Mouse (Mus musculus) forebrain, embryonic 14.5 days (tissue): ENCODE measurements around the gene Wdr90. TPM values are rescaled to one million over a fixed set of nuclear protein-coding genes. Genes with fewer than 3 reads are reported as not detected.

ENCODE experiments used
- ATAC-seq: fragments of 200-750 bp; cut with Nextera tagmentation; 2 replicates; pipeline ENCODE4 v1.8.0; 2017; ENCODE audit warnings: mild to moderate bottlenecking, moderate library complexity
- DNase-seq: peaks from one replicate; pipeline ENCODE4 v3.0.0-alpha.2; 2015; ENCODE audit warnings: low spot score
- H3K27ac ChIP-seq: fragments of 300-500 bp; sonication (generic); 2 replicates; pipeline ENCODE4 v1.5.1; 2014; ENCODE audit warnings: low read depth, mild to moderate bottlenecking, control low read depth, low read length, moderate library complexity
- H3K27me3 ChIP-seq: fragments of 300-500 bp; sonication (generic); replicated peaks from 2 replicates; pipeline ENCODE4 v1.6.1; 2014; ENCODE audit warnings: low read length, control low read depth, mixed read lengths; ENCODE audit not compliant: control insufficient read depth, insufficient read depth
- H3K36me3 ChIP-seq: fragments of 300-500 bp; sonication (generic); 2 replicates; pipeline ENCODE4 v1.6.1; 2014; ENCODE audit warnings: low read length, control low read depth; ENCODE audit not compliant: control insufficient read depth, insufficient read depth
- H3K4me1 ChIP-seq: fragments of 300-500 bp; sonication (generic); 2 replicates; pipeline ENCODE4 v1.6.1; 2014; ENCODE audit warnings: antibody characterized with exemption, low read length, control low read depth; ENCODE audit not compliant: control insufficient read depth, insufficient read depth
- H3K4me2 ChIP-seq: fragments of 300-500 bp; sonication (generic); 2 replicates; pipeline ENCODE4 v1.6.1; 2014; ENCODE audit warnings: mild to moderate bottlenecking, control low read depth, low read length
- H3K4me3 ChIP-seq: fragments of 300-500 bp; sonication (generic); 2 replicates; pipeline ENCODE4 v1.5.1; 2014; ENCODE audit warnings: low read depth, low read length, control low read depth
- H3K9ac ChIP-seq: fragments of 300-500 bp; sonication (generic); 2 replicates; pipeline ENCODE4 v1.6.1; 2014; ENCODE audit warnings: mild to moderate bottlenecking, low read length, control low read depth, moderate library complexity
- H3K9me3 ChIP-seq: fragments of 300-500 bp; sonication (generic); replicated peaks from 2 replicates; pipeline ENCODE4 v1.6.1; 2016; ENCODE audit warnings: low read length, control low read depth, mixed read lengths; ENCODE audit not compliant: control insufficient read depth
- WGBS: fragments of 180-500 bp; shearing (Covaris S2); extraction: QIAGEN DNeasy Blood & Tissue Kit; methylation state at CpG from one replicate; pipeline ENCODE4 v1.1.7; 2014; 5-methylcytosine and 5-hydroxymethylcytosine counted together
- polyA plus RNA-seq: library from polyadenylated mRNA; unstranded; fragments of >200 nt; fragmentation: Nextera tagmentation; extraction: Ambion mirVana; gene quantifications from 2 replicates; pipeline ENCODE4 v1.2.1, GENCODE M21; 2014

The Wdr90 gene
- polyA plus RNA-seq, result 11.6 and 12.2 TPM in 2 replicates

DNA sequence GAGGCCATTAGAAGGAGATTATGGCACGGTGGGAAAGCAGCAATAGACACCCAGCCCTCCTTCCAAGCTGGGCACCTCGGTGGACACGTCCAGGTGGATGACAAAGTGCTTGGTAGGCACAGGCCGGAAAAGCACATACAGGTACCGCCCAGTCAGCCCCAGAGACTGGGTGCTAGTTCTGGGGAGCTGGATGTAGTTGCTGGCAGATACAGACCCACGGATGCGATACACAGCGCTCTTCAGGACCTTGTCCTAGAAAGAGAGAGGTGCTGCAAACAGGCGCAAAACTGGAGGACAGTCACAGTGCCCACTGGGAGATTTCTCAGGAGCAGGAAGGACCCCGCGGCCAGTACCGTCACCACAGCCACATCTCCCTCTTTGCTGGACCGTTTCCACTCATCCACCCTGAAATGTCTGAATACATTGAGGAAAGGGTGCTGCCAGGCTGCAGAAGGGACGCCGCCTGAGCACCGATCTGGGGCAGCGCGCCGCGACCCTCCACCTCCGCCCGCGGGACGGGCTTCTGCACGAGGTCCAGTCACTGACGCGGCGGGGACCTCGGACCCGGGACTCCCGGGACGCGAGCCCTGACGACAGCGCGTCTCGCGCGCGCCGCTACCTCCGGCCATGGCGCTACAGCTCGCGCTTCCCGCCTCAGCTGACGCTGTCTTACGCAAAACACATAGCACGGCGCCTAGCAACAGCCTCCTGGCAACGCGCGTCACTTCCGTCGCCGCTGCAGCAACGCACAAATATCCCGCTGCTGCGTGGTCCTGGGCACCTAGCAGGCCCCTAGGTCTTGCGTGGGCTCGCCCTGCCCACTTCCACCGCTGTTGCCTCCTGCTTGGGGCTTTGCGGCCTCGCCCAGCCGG is at the start of gene Wdr90:
Wdr90 (minus strand) TSS at position 670 of the 872 bp plus-strand sequence.
- peak within 1 kb of the TSS; percentile 82 for H3K9ac ChIP-seq
- no peaks in the 10 kb centered on the region for H3K36me3 ChIP-seq
- H3K27ac ChIP-seq, result peak within 1 kb of the TSS; percentile 79
- DNase-seq (peak; percentile 97), ATAC-seq (peak; percentile 97)
- H3K9me3 ChIP-seq, result no peaks in the 10 kb centered on the region
- WGBS, result 3% methylated on average over 64 of the region's 65 CpGs
- no peaks in the 10 kb centered on the region for H3K27me3 ChIP-seq
- peak within 1 kb of the TSS; percentile 60 for H3K4me3 ChIP-seq
- H3K4me1 ChIP-seq, result peaks cover 11% of the 10 kb centered on the region
- H3K4me2 ChIP-seq, result peak within 1 kb of the TSS; percentile 84

DNA sequence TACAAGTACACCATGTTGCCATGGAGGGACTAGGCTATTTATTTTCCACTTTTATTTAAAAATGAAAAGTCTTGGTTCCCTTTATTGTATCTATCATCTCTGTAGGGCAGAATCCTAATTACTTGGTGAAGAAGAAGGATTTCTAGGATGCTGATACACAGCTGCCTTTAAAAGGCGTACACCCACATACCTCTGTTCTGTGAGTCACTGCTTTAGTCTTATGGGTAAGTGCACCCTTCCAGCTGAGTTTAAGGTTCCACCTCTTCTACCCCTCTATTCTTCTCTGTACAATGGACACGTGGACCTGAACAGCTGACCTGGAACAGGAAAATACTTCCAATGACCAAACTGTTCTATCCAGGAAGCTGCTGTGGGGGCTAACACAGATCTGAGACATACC is 46.3 kb upstream of the Wdr90 start:
- no peak for DNase-seq
- H3K36me3 ChIP-seq, result 0 out of 2 replicates have a peak, but pooled peaks cover 5% of the 10 kb centered on the region
- WGBS, result 92% methylated on average over 2 of the region's 2 CpGs

DNA sequence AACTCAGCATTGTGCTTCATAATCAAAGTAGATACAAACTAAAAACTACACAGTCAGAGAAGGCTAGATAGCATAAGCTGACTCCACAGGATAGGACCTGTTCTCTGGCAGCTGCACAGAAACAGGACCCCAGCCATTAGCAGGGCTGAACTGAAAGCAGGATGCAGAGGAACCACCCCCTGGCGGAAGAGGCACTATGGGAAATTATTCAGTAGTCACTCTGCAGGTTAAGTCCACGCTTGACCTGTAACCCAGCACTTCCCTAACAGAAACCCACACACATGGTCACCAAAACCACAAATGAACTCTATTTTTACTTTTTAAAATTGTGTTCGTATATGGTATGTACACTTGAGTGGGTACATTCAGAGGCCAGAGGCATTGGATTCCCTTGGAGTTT is 41.8 kb upstream of the Wdr90 start:
- no peak overlapping the region for H3K9ac ChIP-seq
- ATAC-seq (no peak), DNase-seq (no peak)
- 0 out of 2 replicates have a peak, but pooled peaks cover 5% of the 10 kb centered on the region for H3K36me3 ChIP-seq
- no peak overlapping the region for H3K27ac ChIP-seq
- WGBS, result 86% methylated on average over 3 of the region's 3 CpGs
- H3K4me3 ChIP-seq, result no peak overlapping the region
- no peaks in the 10 kb centered on the region for H3K9me3 ChIP-seq
- H3K4me2 ChIP-seq, result no peak overlapping the region
- no peaks in the 10 kb centered on the region for H3K4me1 ChIP-seq
- H3K27me3 ChIP-seq, result no peaks in the 10 kb centered on the region

More for the DNA sequence above, 46.3 kb upstream of the Wdr90 start:
- Histone ChIP-seq H3K27ac (no peak overlapping the region), H3K4me3 (no peak overlapping the region), H3K9me3 (no peaks in the 10 kb centered on the region), H3K4me1 (no peaks in the 10 kb centered on the region), H3K4me2 (no peak overlapping the region), H3K27me3 (no peaks in the 10 kb centered on the region), H3K9ac (no peak overlapping the region)
- ATAC-seq, result no peak

DNA sequence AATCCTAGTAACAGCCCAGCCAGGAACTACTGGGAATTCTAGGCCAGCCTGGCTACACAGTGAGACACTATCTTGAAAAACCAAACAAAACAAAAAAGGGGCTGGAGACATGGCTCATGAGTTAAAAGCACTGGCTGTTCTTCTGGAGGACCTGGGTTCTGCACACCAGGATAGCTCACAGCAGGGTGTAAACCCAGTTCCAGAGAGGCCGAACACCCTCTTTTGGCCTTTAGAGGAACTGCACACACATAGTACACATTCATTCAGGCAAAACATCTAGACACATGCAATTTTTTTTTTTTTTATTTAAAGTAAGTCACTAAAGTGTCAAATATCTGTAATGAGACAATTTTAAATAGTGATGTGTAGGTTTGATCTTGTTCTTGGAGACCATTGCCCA is 38.9 kb upstream of the Wdr90 start:
- WGBS, result 80% methylated on average over 1 of the region's 1 CpGs
- Histone ChIP-seq H3K27ac (no peak overlapping the region), H3K9me3 (no peaks in the 10 kb centered on the region), H3K4me3 (no peak overlapping the region), H3K4me2 (no peak overlapping the region), H3K9ac (no peak overlapping the region), H3K36me3 (no peaks in the 10 kb centered on the region), H3K27me3 (no peaks in the 10 kb centered on the region), H3K4me1 (no peaks in the 10 kb centered on the region)
- DNase-seq, result no peak
- ATAC-seq, result no peak

DNA sequence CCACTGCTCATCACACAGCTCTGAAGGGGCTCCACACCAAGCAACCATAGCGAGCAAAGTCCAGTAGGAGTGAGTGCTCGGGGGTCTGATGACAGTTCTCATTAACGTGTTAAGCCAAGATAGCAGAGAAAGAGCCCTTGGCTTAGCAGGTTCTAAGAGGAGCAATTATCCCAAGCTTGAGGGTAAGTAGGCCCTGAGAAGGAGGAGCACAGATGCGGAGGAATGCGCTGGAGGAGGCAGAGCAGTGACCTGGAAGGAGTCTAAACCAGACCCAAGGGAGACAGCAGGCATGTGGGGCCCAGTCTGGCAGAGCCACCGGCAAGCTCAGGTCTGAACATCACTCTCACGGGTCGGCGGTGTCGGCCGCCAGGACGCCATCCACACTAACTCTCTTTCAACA is 34.6 kb upstream of the Wdr90 start:
- DNase-seq, result no peak
- 69% methylated on average over 12 of the region's 12 CpGs for WGBS
- Histone ChIP-seq H3K36me3 (no peaks in the 10 kb centered on the region), H3K27ac (no peak overlapping the region), H3K4me1 (no peaks in the 10 kb centered on the region), H3K27me3 (no peaks in the 10 kb centered on the region), H3K4me2 (no peak overlapping the region), H3K4me3 (no peak overlapping the region), H3K9me3 (no peaks in the 10 kb centered on the region), H3K9ac (no peak overlapping the region)
- no peak for ATAC-seq

DNA sequence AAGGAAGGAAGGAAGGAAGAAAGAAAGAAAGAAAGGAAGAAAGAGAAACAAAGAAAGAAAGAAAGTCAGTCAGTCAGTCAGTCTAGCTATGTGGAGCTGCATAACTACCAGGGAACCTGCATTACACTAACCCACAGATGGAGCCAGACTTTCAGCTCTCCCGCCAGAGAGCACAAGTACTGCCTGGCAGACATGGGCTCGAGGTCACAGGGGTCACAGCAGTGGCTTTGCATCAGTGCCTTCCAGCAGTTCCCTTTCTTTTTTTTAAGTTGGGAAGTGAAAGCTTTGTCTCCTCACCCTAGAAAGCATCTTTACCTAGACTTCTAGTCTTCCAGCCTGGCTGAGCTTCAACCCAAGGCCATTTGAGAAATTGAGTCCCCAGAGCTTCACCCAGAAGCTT is 34.1 kb upstream of the Wdr90 start:
- H3K27ac ChIP-seq, result no peak overlapping the region
- no peak for ATAC-seq
- H3K4me1 ChIP-seq, result no peaks in the 10 kb centered on the region
- no peaks in the 10 kb centered on the region for H3K27me3 ChIP-seq
- peaks cover 5% of the 10 kb centered on the region; the same call in 1 of the 2 replicates for H3K36me3 ChIP-seq
- WGBS, result 35% methylated on average over 2 of the region's 2 CpGs
- DNase-seq, result no peak
- H3K4me2 ChIP-seq, result no peak overlapping the region
- H3K4me3 ChIP-seq, result no peak overlapping the region
- no peak overlapping the region for H3K9ac ChIP-seq
- no peaks in the 10 kb centered on the region for H3K9me3 ChIP-seq

DNA sequence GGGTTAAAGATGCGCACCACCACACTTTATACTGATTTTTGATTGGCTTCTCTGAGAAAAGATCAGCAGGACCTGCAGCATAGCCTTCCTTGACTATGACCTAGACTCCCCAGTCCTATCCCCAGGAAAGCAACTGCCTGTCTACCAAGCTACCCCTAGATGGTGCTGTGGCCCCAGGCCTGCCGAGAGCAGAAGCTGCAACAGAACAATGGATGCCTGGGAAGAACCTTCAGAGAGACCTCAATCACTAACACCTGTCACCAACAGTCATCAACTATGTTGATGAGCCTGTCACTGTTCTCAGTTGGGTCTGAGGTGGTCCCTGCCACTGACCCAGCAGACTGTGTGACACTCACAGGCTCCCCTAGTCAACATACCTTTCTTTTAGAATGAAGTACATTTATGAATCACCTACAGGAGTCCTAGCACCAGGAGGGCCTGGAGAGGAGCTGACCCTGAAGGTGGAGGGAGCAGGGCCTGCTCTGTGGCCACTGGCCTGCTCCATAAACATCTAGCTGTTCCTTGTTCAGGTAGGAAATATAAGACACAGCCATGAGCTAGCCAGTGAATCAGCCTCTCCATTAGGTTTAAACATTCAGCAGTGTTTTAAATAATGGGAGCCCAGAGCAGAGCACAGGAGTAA is 32.8 kb upstream of the Wdr90 start:
- WGBS, result 34% methylated on average over 2 of the region's 2 CpGs
- DNase-seq (peak; percentile 86), ATAC-seq (peak; percentile 72)
- Histone ChIP-seq H3K9ac (peak overlapping the region; percentile 7; the same call in 1 of the 2 replicates), H3K4me1 (no peaks in the 10 kb centered on the region), H3K4me3 (no peak overlapping the region), H3K9me3 (no peaks in the 10 kb centered on the region), H3K27me3 (no peaks in the 10 kb centered on the region), H3K4me2 (no peak overlapping the region), H3K27ac (peak overlapping the region; percentile 35; the same call in 1 of the 2 replicates), H3K36me3 (peaks cover 15% of the 10 kb centered on the region)

DNA sequence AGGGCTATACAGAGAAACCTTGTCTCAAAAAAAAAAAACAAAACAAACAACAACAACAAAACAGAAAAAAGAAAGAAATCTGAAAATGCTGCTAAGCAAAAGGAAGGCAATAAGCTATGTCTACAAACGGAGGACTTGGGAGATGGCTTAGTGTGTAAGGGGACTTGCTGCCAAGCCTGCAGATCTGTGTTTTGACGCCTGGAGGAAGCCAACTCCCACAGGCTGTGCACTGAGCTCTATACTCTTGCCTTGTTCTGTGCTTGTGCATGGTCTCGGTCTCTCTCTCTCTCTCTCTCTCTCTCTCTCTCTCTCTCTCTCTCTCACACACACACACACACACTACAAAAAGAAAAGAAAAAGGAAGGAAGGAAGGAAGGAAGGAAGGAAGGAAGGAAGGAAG is 27.5 kb upstream of the Wdr90 start:
- Histone ChIP-seq H3K4me3 (no peak overlapping the region), H3K9ac (no peak overlapping the region), H3K27ac (no peak overlapping the region; the same call in 1 of the 2 replicates), H3K27me3 (no peaks in the 10 kb centered on the region), H3K9me3 (no peaks in the 10 kb centered on the region), H3K4me1 (no peaks in the 10 kb centered on the region), H3K36me3 (peaks cover 34% of the 10 kb centered on the region), H3K4me2 (no peak overlapping the region)
- DNase-seq, result no peak
- 85% methylated on average over 3 of the region's 3 CpGs for WGBS
- no peak for ATAC-seq

DNA sequence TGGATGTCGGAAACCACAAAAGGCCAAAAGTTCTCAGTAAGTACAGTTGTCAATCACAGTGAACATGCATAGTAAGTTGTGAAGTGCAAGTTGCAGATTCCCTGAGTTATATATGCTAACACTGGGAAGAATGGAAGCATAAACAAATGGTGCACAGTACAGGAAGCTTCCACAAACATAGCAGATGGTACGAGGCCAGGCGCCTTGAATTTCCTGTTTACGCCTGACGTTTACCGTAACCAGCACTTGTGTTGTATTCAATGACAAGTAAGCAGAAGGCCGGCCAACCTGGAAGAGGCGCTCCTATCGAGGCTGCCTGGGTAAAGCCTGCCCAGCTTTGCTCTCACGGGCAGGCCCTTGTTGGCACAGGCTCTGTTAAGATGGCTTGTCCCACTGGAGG is 26.2 kb upstream of the Wdr90 start:
- H3K27ac ChIP-seq, result no peak overlapping the region
- no peak overlapping the region for H3K4me3 ChIP-seq
- DNase-seq, result no peak
- 85% methylated on average over 10 of the region's 10 CpGs for WGBS
- no peak overlapping the region for H3K9ac ChIP-seq
- H3K9me3 ChIP-seq, result no peaks in the 10 kb centered on the region
- ATAC-seq, result no peak
- H3K4me1 ChIP-seq, result no peaks in the 10 kb centered on the region
- H3K4me2 ChIP-seq, result no peak overlapping the region
- H3K36me3 ChIP-seq, result peaks cover 48% of the 10 kb centered on the region
- H3K27me3 ChIP-seq, result no peaks in the 10 kb centered on the region
